Mouse (Mus musculus): ENCODE data around the gene Ucp2.

Ucp2 gene

DNA sequence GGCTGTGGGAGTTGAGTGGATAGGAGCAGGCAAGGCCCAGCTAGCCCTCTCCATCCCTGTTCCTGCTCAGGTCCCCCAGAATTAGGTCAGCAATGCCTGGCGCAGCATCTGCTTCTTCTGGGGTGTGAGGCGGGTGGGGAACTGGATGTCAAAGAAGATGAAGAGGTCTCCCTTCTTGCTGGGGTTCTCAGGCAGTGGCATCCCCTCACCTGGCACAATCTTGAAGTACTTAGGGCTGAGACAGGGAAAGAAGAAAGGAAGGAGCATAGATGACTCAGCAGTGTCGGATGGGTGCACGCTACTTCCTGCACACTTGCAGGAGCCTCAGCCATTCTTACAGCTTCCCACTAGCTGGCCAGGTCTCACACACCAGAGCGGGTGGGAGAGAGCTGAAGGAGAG lies 9.9 kb downstream of the Ucp2 start:
- DNase-seq (ENCODE audit: low spot score in 2 of 2): no peak

DNA sequence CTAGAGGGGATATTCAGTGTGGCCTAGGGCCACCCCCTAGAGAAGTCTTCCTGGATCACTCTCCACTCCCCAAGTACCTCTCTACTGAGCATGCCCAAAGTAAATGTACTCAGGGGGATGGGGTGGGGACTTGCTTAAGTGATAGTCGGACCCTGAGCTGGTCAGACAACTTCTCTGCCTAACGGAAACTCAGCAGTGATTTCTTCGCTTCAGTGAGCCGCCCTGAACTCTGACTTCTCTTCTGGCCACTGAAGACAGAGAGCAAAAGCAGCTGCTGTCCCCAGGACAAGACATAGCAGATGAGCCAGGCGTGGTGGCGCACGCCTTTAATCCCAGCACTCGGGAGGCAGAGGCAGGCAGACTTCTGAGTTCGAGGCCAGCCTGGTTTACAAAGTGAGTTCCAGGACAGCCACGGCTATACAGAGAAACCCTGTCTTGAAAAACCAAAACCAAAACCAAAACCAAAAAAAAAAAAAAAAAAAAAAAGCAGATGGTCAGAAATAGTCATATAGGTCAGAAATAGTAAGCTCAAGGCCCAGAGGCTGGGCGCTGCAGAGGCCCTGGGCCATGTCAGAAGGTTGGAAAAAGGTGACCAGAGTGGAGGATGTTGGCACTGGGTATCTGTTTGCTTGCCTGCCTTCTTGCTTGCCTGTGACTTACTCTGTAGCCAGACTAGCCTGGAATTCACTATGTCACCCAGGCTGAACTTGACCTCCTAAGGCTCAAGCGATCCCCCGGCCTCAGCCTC lies 11.8 kb downstream of the Ucp2 start:
- DNase-seq (ENCODE audit: low spot score in 2 of 2): no peak

DNA sequence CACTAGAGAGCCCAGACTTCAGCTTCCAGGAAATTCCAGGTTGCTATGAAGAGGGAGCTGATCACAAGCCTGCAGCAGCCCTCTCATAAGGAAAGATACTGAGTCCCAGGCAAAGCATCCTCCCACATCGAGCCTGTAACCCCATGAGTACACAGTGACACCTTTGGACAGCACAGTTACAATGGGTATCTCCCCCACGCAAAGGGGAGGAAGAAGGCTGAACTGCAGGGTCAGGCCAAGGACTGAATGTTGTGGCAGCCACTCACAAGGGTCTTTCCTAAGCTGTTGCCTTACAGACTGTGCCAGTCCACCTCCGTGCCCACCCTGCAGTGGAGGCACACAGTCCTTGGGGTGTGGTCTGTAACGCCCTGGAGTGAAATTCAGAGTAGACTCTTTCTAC lies 13.4 kb downstream of the Ucp2 start:
- no peak for DNase-seq (ENCODE audit: low spot score in 2 of 2)

DNA sequence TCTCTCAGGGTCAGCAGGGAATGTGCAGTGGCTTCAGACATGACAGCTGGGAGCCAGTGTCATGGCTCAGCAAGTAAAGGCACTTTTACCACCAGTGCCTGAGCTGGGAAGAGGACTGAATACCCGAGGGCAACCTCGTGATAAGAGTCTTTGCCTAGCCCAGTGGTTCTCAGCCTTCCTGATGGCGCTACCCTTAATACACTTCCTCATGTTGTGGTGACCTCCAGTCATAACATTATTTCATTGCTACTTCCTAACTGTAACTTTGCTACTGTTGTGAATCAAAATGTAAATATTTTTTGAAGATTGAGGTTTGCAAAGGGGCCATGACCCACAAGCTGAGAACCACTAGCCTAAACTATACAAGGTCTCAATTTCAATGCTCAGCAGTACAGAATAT lies 15.5 kb downstream of the Ucp2 start:
- DNase-seq (ENCODE audit: low spot score in 2 of 2): no peak

GRCm38 (mm10) chr7:100511602-100512001 lies 18.5 kb downstream of the Ucp2 start:
- no peak for DNase-seq (ENCODE audit: low spot score in 2 of 2)

GRCm38 (mm10) chr7:100514573-100514972 lies 21.4 kb downstream of the Ucp2 start, which contains the start of gene Dnajb13:
Gene Dnajb13 (minus strand): TSS chr7:100514960.
- DNase-seq (ENCODE audit: low spot score in 2 of 2): no peak

- DNase-seq (ENCODE audit: low spot score in 2 of 2): no peak
Observed at GRCm38 (mm10) chr7:100520204-100520603, 27.1 kb downstream of the Ucp2 start.

- DNase-seq (ENCODE audit: low spot score in 2 of 2): peak; percentile 78 to 86
Observed at GRCm38 (mm10) chr7:100520663-100521285, 27.6 kb downstream of the Ucp2 start.

DNA sequence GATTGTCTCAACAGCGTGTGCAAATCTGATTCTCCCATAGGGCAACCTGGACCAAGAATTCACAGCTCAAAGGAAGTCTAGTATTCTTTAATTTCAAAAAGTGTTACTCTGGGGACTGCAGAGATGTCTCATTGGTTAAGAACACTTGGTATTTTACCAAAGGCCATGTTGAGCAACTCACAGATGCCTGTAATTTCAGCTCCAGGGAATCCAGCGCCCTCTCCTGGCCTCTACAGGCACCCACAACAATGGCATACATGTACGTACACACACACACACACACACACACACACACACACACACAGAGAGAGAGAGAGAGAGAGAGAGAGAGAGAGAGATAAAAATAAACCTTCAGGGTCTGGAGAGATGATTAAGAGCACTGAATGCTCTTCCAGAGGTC lies 29.1 kb downstream of the Ucp2 start:
- no peak for DNase-seq (ENCODE audit: low spot score in 2 of 2)

- DNase-seq (ENCODE audit: low spot score in 2 of 2): no peak
Observed at GRCm38 (mm10) chr7:100524669-100525068, 31.5 kb downstream of the Ucp2 start.

GRCm38 (mm10) chr7:100530766-100531165 lies 37.6 kb downstream of the Ucp2 start:
- no peak for DNase-seq (ENCODE audit: low spot score in 2 of 2)

DNA sequence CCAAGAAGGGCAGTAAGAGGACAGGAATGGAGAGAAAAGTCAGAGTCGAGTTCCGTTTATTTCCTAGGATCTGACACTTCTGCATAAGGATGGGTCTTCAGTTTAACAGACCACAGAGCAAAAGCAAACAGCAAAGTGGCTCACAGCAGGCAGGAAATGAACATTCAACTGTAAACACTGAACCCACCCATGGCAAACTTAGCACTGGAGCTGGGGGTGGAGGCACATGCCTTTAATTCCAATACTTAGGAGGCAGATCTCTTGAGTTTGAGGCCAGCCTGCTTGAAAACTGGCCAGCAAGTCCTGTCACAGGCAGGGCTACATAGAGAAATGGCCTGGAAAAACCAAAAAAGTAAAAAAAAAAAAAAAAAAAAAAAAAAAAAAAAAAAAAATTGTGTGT lies 40.4 kb downstream of the Ucp2 start:
- DNase-seq (ENCODE audit: low spot score in 2 of 2): no peak

DNA sequence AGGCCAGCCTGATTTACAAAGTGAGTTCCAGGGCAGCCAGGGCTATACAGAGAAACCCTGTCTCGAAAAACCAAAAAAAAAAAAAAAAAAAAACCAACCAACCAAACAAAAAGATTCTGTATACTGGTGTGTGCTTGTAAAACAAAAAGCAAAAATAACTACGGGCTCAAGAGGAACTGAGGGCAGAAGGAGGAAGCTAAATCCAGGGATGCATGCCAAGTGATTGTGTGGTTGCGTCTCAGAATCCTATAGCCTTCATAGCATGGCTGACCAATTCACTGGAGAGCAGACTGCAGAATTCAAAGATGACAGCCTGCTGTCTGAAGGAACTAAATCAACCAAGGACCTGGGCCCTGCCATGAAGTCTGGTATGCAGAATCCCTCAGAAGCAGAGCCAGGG lies 41.1 kb downstream of the Ucp2 start:
- DNase-seq (ENCODE audit: low spot score in 2 of 2): no peak

- DNase-seq (ENCODE audit: low spot score in 2 of 2): no peak
Observed at GRCm38 (mm10) chr7:100535831-100536230, 42.7 kb downstream of the Ucp2 start.

DNA sequence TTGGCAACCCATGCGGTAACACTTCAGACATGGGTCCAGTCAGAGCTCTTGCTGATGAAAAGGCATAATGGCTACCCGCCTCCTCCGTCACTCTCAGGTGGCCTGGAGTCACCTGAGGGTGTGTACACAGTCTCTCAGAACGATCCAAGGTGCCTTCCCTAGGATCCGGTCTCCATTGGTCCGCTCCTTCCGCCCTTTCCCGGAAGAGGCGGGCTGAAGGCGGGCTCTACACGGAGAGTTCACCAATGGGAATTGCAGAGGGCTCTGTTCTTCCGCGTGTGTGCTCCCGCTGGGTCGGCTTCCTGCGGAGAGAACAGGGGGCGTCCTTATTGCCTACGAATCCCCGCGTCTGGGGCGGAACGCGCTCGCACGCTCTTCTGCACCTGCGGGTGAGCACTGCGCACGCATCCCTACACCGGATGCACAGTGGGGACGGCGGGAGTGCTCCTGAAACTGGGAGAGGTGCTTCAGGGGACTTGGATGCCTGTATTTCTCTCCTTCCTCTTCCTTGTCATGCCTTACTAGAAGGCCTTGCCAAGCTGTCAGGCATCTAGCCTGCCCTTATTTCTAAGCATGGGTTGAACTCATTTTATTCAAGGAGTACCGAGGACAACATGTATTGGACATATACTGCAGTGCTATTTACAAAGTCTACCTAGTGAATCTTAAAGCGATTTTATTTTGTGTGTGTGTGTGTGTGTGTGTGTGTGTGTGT lies 43.8 kb downstream of the Ucp2 start, which contains the start of gene Coa4:
Gene Coa4 (plus strand): TSS at position 268 of the 715 bp plus-strand sequence.
- peak; percentile 76 to 85 for DNase-seq (ENCODE audit: low spot score in 2 of 2)

DNA sequence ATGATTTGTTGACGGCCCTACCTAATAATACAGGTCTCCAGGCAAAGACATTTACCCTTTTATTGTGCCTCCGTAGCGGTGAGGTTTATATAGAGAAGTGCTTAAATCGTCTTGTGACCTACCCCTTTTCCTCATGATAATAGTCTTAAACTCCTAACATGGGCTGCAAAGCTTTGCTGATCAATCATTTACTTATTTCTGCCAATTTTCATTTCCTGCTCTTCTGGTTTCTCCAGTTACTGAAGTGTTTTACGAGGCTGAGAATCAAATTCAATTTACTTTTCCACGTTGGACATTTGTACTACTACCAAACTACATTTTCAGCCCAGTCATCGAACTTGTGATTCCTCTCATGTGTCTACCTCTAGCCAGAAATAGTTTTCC lies 44.4 kb downstream of the Ucp2 start:
- no peak for DNase-seq (ENCODE audit: low spot score in 2 of 2)

- DNase-seq (ENCODE audit: low spot score in 2 of 2): no peak
Observed at GRCm38 (mm10) chr7:100539516-100539915, 46.4 kb downstream of the Ucp2 start.

DNA sequence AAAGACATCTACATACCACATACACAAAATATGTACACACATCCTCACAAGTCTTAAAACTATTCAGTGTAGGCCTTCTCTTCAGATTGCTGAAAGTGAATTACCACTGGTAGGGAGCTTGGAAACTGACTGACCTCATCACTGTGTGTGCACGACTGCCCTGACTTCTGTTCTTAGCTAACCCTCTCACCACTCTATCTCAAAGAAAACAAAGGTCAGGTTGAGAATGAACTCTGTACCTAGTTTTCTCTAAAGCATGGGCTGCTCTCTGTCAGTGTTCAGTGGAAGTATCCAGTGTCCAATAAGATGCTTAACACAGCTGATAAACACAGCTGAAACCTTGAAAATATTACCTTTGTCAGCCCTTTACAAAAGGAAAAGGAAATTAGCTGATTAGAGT lies 51.3 kb downstream of the Ucp2 start:
- DNase-seq (ENCODE audit: low spot score in 2 of 2): no peak

- no peak for DNase-seq (ENCODE audit: low spot score in 2 of 2)
Observed at GRCm38 (mm10) chr7:100547631-100548030, 54.5 kb downstream of the Ucp2 start.

DNA sequence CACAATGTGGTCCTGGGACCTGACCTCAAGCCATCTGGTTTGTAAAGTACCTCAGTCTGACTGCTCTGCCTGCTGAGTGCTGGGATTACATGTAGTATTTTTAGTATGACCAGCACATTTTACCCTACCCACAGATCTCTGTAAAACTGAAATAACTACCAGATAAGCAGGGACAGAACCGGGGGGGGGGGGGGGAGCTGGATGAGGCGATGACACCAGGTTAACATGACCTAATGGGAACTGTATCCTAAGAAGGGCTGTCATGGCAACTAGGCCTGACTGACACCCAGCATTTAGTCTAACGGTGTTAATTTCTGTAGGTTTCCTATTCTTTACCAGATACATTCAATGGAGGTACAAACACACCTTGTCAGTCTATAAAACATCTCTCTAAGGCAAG lies 56.7 kb downstream of the Ucp2 start:
- DNase-seq (ENCODE audit: low spot score in 2 of 2): no peak

DNA sequence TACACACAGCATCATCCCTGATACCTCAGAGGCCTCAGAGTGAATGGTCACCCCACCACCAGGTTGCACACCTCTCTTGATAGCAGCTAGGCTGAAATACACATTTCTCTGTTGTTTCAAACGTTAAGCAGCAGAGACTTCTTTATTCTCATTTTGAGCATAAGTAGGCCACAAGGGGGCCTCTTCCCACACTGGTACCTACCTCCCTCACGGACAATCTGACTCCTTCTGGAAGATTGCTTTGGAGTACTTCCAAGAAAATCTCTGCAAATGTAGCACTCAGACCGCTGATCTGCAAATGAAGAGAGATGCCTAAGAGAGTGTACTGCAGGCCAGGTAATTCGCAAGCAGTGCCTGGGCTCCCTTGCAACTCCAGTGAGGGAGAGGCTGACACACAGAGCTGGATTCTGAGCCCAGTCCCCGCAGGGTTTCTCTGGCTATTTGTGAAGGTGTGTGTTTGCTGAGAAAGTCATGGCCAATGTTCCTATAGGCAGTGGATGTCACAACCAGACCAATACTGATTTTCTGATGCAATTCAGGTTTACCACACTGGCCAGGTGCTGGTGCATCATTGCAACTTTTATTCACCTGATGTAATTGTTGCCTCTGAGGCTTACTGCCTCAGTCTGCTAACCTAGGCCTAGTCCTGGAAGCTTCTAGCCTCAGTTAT lies 57.3 kb downstream of the Ucp2 start:
- no peak for DNase-seq (ENCODE audit: low spot score in 2 of 2)
